Mouse (Mus musculus): ENCODE measurements around the gene Adgrg1. TPM values are rescaled to one million over a fixed set of nuclear protein-coding genes. Genes with fewer than 3 reads are reported as not detected.

Gene Adgrg1
- polyA plus RNA-seq, 1 experiment from 2014 or later, result 4.4 TPM

DNA sequence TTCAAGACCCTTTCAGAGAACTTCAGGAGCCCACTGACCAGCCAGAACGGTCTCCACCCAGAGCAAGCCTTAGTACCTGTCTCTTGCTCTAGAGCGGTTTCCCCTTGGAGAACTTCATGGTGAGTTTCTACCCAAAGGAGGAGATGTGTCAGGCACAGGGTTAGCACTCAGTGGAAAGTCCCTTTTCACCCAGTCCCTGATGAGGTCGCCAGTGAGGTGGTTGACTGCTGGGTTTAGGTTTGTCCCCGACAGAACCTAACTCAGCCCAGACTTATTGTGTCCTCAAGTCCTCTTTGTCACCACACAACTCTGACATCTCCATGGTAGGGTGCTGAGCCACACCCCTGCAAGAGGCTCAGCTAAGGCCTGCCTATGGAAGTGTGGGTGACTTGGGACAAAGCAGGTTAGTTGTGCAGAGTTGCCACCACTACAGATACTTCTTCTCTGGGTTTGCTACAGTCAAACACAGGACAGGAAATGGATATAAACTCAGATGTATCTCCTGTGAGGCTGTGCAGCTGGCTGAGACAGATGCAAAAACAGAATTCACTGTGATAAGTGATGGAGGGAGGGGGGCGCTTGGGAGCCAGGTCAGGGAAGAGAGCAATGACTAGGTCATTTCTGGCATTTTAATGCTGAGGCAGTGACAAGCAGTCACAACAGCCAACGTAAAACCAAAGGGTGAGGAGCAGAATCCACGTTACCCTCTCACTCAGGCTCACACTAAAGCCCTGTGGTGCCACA is 20.8 kb upstream of the Adgrg1 start:
- no peak for ATAC-seq (ENCODE audit: extremely low read depth, insufficient number of reproducible peaks, low FRiP score, low TSS enrichment)
- H3K9ac ChIP-seq, result peak overlapping the region; percentile 2; the same call in 1 of the 2 replicates
- H3K9me3 ChIP-seq, result no peaks in the 10 kb centered on the region
- no peak overlapping the region for H3K4me3 ChIP-seq
- peak overlapping the region; percentile 75 for H3K27ac ChIP-seq (replicated peaks)
- peaks cover 25% of the 10 kb centered on the region for H3K4me1 ChIP-seq
- 60% methylated on average over 7 of the region's 7 CpGs for WGBS
- no peaks in the 10 kb centered on the region for H3K27me3 ChIP-seq (replicated peaks)
- H3K4me2 ChIP-seq, result no peak overlapping the region
- no peaks in the 10 kb centered on the region for H3K36me3 ChIP-seq

DNA sequence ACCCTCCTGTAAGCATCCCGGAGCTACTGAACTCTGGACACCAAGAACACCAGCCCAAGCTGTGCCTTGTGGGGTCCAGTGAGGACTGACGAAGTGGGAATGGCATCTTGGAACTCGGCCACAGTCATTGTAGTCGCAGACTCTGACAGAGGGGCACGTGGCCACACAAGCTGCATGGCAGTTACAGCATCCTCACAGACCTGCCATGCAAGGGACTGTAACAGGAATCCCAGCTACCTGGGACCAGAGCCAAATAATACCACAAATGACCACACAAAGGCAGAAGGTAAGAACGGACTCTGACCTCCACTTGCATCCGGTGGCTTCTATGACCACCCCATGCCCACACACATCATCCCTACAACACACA is 20.2 kb upstream of the Adgrg1 start:
- Histone ChIP-seq H3K9me3 (no peaks in the 10 kb centered on the region), H3K4me3 (no peak overlapping the region), H3K27ac (replicated peaks) (peak overlapping the region; percentile 75), H3K4me2 (no peak overlapping the region), H3K36me3 (no peaks in the 10 kb centered on the region), H3K27me3 (replicated peaks) (no peaks in the 10 kb centered on the region), H3K9ac (peak overlapping the region; percentile 2; the same call in 1 of the 2 replicates), H3K4me1 (peaks cover 25% of the 10 kb centered on the region)
- no peak; the same call in 1 of the 2 replicates for ATAC-seq (ENCODE audit: extremely low read depth, insufficient number of reproducible peaks, low FRiP score, low TSS enrichment)
- WGBS, result 54% methylated on average over 7 of the region's 7 CpGs

DNA sequence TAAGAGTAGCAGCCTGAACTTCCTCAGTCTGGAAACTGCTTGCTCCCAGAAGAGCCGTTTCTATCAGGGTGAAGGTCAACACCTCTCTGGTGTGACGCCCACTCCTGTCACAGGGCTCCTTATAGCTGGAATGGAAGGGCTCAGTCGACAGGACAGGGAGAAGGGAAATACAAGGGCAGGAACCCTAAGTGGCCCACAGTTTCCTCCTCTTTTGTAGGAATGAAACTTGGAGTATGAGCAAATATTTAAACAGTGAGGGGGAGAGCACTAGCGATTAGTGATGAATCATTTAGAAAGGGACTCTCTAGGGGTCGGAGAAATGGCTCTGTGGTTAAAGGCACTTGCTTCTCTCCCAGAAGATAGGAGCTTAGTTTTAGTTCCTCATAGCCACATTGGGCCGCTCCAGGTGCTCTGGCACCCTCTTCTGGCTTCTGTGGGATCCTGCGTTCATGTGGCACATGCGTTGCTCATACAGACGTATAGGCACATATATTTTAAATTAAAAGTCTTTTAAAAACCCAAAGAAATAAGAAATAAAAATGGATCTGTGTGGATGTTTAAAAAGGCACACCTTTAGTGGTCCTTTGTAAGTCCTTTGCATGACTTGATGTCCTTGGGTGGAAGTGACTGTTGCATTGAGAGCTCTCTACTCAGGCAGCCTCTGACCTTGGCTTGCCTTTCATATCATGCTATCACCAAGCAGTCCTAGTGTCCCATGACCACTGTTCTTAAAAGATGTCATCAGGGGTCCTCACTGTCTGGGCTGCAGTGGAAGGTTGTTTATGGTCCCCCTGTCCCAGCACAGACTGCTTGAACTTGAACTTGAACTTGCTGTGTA is 19.4 kb upstream of the Adgrg1 start:
- ATAC-seq (ENCODE audit: extremely low read depth, insufficient number of reproducible peaks, low FRiP score, low TSS enrichment), result no peak
- Histone ChIP-seq H3K4me2 (no peak overlapping the region), H3K4me1 (peaks cover 25% of the 10 kb centered on the region), H3K36me3 (no peaks in the 10 kb centered on the region), H3K4me3 (no peak overlapping the region), H3K9ac (0 out of 2 replicates have a peak overlapping the region, but pooled peaks have one; percentile 15), H3K27me3 (replicated peaks) (no peaks in the 10 kb centered on the region), H3K9me3 (no peaks in the 10 kb centered on the region), H3K27ac (replicated peaks) (peak overlapping the region; percentile 75)
- 16% methylated on average over 9 of the region's 9 CpGs for WGBS

DNA sequence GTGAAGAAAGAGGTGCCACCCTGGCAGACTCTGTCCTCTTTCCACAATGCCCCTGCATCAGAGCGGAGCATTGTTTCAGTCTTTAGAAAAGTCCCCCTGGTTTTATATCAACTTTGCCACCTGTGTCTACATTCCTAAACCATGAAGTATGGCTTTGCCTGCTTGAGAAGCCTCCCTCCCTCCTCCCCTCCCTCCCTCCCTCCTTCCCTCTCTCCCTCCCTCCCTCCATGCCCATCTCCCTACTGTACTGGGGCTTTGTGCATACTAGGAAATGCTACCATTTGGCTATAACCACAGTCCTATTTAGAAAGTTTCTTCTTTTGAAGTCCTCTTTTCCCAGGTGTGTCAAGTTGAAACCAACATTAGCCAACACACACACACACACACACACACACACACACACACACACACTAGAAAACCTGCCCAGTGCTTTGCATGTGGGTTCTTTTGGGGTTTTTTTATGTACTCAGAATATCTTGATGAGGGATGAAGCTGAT is 18.4 kb upstream of the Adgrg1 start:
- H3K9me3 ChIP-seq, result no peaks in the 10 kb centered on the region
- H3K4me1 ChIP-seq, result peaks cover 25% of the 10 kb centered on the region
- no peak overlapping the region for H3K9ac ChIP-seq
- 80% methylated on average over 1 of the region's 1 CpGs for WGBS
- no peak overlapping the region for H3K4me2 ChIP-seq
- no peaks in the 10 kb centered on the region for H3K27me3 ChIP-seq (replicated peaks)
- no peak overlapping the region for H3K27ac ChIP-seq (replicated peaks)
- no peaks in the 10 kb centered on the region for H3K36me3 ChIP-seq
- H3K4me3 ChIP-seq, result no peak overlapping the region
- ATAC-seq (ENCODE audit: extremely low read depth, insufficient number of reproducible peaks, low FRiP score, low TSS enrichment), result no peak

DNA sequence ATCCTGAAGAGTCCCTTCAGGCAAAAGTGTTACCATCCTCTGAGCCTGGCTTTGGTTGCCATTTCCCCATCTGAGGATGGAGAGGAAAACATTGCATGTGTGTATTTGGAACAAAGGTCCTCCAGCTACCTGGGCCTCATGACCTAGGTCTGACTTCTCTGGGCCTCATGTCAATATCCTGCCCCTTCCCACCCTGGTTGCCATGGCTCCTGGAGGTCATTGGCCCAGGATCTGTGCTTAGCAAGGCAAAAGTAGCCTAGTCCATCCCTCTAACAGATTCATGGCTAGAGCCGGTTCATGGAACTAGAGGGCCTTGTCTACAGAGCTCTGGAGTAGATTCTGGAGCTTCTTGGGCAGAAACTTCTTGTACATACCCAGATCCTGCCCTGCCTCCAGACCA is 12.3 kb upstream of the Adgrg1 start:
- no peaks in the 10 kb centered on the region for H3K9me3 ChIP-seq
- ATAC-seq (ENCODE audit: extremely low read depth, insufficient number of reproducible peaks, low FRiP score, low TSS enrichment), result no peak
- no peaks in the 10 kb centered on the region for H3K36me3 ChIP-seq
- 82% methylated on average over 1 of the region's 1 CpGs for WGBS
- no peak overlapping the region for H3K4me2 ChIP-seq
- H3K27ac ChIP-seq (replicated peaks), result no peak overlapping the region
- H3K4me1 ChIP-seq, result peaks cover 16% of the 10 kb centered on the region
- no peak overlapping the region for H3K4me3 ChIP-seq
- H3K27me3 ChIP-seq (replicated peaks), result no peaks in the 10 kb centered on the region
- no peak overlapping the region for H3K9ac ChIP-seq

DNA sequence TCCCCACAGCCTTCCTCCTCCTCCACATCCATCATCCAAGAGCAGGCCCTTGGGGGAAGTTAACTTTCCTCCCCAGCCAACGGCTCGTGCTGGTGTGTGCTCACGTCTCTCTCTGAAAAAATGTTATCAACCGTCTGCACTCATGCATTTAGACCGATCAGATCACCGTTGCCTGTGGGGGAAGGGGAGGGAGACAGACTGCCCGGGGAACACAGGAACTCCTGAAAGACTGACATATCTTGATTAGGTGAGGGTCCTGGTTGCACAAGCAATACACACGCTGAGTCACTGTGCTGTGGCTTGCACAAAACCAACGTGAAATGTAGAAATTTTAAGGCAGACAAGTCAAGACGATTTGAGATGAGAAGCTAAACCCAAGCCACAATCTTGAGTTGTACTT is 9.7 kb upstream of the Adgrg1 start:
- no peak overlapping the region for H3K9ac ChIP-seq
- WGBS, result 13% methylated on average over 10 of the region's 10 CpGs

DNA sequence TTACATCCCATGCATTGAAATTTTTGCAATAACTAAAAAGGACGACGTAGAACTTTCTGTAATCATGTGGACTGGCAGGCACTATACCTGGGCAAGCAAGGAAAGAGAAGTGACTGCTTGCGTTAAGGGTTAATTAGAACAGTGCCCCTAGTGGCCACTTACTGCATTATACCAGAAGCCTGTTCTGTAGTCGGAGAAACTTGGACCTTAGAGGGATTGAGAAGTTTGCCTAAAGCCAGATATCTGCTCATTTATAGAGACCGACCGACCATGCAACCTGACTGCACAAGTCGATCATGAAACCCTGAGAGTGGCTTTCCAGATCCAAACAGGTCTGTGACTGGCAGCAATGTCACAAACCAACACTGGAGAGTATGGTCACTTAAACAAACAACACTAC is 8.0 kb upstream of the Adgrg1 start:
- no peaks in the 10 kb centered on the region for H3K27me3 ChIP-seq (replicated peaks)
- H3K36me3 ChIP-seq, result no peaks in the 10 kb centered on the region
- no peak overlapping the region for H3K27ac ChIP-seq (replicated peaks)
- H3K4me2 ChIP-seq, result no peak overlapping the region
- ATAC-seq (ENCODE audit: extremely low read depth, insufficient number of reproducible peaks, low FRiP score, low TSS enrichment), result no peak
- no peak overlapping the region for H3K9ac ChIP-seq
- 21% methylated on average over 7 of the region's 7 CpGs for WGBS
- no peaks in the 10 kb centered on the region for H3K9me3 ChIP-seq
- no peak overlapping the region for H3K4me3 ChIP-seq
- H3K4me1 ChIP-seq, result peaks cover 23% of the 10 kb centered on the region

More for the DNA sequence above, 9.7 kb upstream of the Adgrg1 start:
- no peaks in the 10 kb centered on the region for H3K9me3 ChIP-seq
- H3K4me2 ChIP-seq, result no peak overlapping the region
- no peaks in the 10 kb centered on the region for H3K27me3 ChIP-seq (replicated peaks)
- ATAC-seq (ENCODE audit: extremely low read depth, insufficient number of reproducible peaks, low FRiP score, low TSS enrichment), result no peak
- no peak overlapping the region for H3K4me3 ChIP-seq
- no peak overlapping the region for H3K27ac ChIP-seq (replicated peaks)
- peaks cover 23% of the 10 kb centered on the region for H3K4me1 ChIP-seq
- no peaks in the 10 kb centered on the region for H3K36me3 ChIP-seq

DNA sequence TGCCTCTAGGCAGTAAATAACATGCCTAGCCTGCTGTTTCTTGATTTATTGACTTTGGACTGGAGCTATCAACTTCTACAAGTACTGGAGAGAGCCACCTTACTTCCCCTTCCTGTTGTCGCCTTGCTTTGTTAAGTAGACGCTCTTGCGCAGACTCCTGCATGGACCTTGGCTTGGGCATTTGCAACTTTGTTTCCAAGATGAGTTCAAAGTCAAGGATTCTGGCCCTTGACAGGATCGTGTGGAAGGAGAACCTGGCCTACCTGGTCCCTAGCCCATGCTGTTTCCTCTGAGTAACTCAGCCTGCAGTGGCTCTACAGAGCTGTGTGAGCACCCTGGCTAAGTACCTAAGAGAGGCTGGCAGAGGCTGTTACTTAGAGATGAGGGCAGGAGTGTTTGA is 7.5 kb upstream of the Adgrg1 start:
- Histone ChIP-seq H3K4me2 (no peak overlapping the region), H3K9me3 (no peaks in the 10 kb centered on the region), H3K27ac (replicated peaks) (no peak overlapping the region), H3K4me1 (peaks cover 23% of the 10 kb centered on the region), H3K36me3 (no peaks in the 10 kb centered on the region), H3K9ac (no peak overlapping the region), H3K4me3 (no peak overlapping the region), H3K27me3 (replicated peaks) (no peaks in the 10 kb centered on the region)
- ATAC-seq (ENCODE audit: extremely low read depth, insufficient number of reproducible peaks, low FRiP score, low TSS enrichment), result no peak
- WGBS, result 69% methylated on average over 4 of the region's 4 CpGs

DNA sequence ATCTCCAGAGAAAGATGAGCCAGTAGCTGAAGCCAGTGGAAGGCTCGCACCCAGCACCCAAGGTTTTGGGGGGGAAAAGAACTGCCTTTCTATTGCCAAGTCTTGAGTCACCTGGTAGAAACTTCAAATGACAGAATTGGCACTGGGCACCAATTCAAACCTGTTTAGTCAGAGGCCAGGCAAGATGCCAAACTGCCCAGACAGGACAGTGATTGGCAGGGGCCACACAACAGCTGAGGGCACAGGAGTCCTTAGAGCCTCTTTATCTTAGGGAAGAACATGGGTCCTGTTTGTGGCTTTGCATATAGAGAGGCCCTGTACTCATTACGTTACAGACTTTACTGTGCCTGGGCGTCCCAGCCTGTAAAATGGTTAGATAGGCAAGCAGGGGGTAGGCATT is 7.0 kb upstream of the Adgrg1 start:
- 66% methylated on average over 3 of the region's 3 CpGs for WGBS
- no peaks in the 10 kb centered on the region for H3K27me3 ChIP-seq (replicated peaks)
- no peak overlapping the region for H3K4me3 ChIP-seq
- no peaks in the 10 kb centered on the region for H3K9me3 ChIP-seq
- H3K9ac ChIP-seq, result no peak overlapping the region
- no peak overlapping the region for H3K27ac ChIP-seq (replicated peaks)
- peaks cover 23% of the 10 kb centered on the region for H3K4me1 ChIP-seq
- H3K4me2 ChIP-seq, result no peak overlapping the region
- H3K36me3 ChIP-seq, result no peaks in the 10 kb centered on the region
- ATAC-seq (ENCODE audit: extremely low read depth, insufficient number of reproducible peaks, low FRiP score, low TSS enrichment), result no peak

DNA sequence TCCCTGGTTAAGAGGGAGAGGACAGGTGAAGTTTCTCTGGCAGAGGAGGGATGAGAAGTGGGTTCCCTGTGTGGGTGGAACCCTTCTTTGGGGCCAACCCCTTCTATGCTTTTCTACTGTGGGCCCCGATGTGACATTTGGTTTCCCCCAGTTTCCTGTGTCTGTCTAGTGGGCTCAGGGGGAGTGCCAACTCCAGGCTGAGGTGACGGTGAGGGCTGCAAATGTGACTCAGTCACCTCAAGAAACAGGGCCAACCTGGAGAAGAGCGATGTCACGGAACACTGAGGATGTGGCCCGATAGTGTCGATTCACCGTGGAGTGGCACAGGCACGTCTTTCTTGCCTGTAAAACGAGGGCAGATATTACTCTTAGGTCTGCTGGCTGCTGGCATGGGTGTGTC is 1.3 kb upstream of the Adgrg1 start:
- ATAC-seq (ENCODE audit: extremely low read depth, insufficient number of reproducible peaks, low FRiP score, low TSS enrichment), result no peak
- Histone ChIP-seq H3K9ac (no peak overlapping the region), H3K4me3 (no peak overlapping the region), H3K4me2 (no peak overlapping the region), H3K36me3 (no peaks in the 10 kb centered on the region), H3K27ac (replicated peaks) (no peak overlapping the region), H3K9me3 (no peaks in the 10 kb centered on the region), H3K4me1 (peaks cover 17% of the 10 kb centered on the region), H3K27me3 (replicated peaks) (peaks cover 45% of the 10 kb centered on the region)
- 87% methylated on average over 9 of the region's 9 CpGs for WGBS

DNA sequence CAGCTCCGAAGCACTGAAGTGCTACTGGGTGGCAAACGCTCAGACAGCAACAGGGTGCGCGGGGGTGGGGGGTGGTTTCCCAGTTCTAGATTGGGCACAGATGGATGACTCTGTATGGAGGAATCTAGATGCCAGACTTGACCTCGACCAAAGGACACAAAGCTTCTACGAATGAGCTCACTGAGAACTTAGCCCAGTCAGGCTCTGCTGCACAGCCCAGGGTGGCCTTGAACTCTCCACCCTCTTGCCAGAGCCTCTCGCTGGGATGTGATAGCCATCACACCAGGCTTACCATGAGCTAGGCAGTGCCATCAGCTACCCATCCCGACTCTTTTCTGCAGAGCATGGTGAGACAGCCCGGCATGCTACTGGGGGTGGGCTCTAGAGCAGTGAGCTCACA is 765 bp upstream of the Adgrg1 start:
- no peaks in the 10 kb centered on the region for H3K36me3 ChIP-seq
- no peaks in the 10 kb centered on the region for H3K9me3 ChIP-seq
- peaks cover 50% of the 10 kb centered on the region for H3K27me3 ChIP-seq (replicated peaks)
- no peak overlapping the region for H3K4me2 ChIP-seq
- 77% methylated on average over 9 of the region's 9 CpGs for WGBS
- no peak for ATAC-seq (ENCODE audit: extremely low read depth, insufficient number of reproducible peaks, low FRiP score, low TSS enrichment)
- H3K27ac ChIP-seq (replicated peaks), result no peak overlapping the region
- H3K4me3 ChIP-seq, result no peak overlapping the region
- no peak overlapping the region for H3K9ac ChIP-seq
- H3K4me1 ChIP-seq, result peaks cover 22% of the 10 kb centered on the region

Data from heart, embryonic 13.5 days (tissue).